Mouse (Mus musculus) midbrain, embryonic 14.5 days (tissue): ENCODE results near the gene F8. TPM values are rescaled to one million over a fixed set of nuclear protein-coding genes. Genes with fewer than 3 reads are reported as not detected.

ENCODE experiments used
- ATAC-seq: fragments of 200-750 bp; cut with Nextera tagmentation; 2 replicates; pipeline ENCODE4 v1.8.0; 2017; ENCODE audit warnings: moderate number of reproducible peaks, moderate library complexity; ENCODE audit not compliant: low FRiP score, low TSS enrichment
- DNase-seq: peaks from one replicate; pipeline ENCODE4 v3.0.0-alpha.2; 2015
- H3K27ac ChIP-seq: fragments of 300-500 bp; sonication (generic); replicated peaks from 2 replicates; pipeline ENCODE4 v1.5.1; 2014; ENCODE audit warnings: mild to moderate bottlenecking, low read depth, low read length, moderate library complexity
- H3K27me3 ChIP-seq: fragments of 300-500 bp; sonication (generic); 2 replicates; pipeline ENCODE4 v1.6.1; 2014; ENCODE audit warnings: low read length, control low read depth, mixed read lengths; ENCODE audit not compliant: control insufficient read depth, insufficient read depth
- H3K36me3 ChIP-seq: fragments of 300-500 bp; sonication (generic); 2 replicates; pipeline ENCODE4 v1.6.1; 2014; ENCODE audit warnings: low read length, control low read depth; ENCODE audit not compliant: control insufficient read depth, insufficient read depth
- H3K4me1 ChIP-seq: fragments of 300-500 bp; sonication (generic); 2 replicates; pipeline ENCODE4 v1.6.1; 2014; ENCODE audit warnings: mild to moderate bottlenecking, antibody characterized with exemption, low read length, control low read depth; ENCODE audit not compliant: control insufficient read depth, insufficient read depth
- H3K4me2 ChIP-seq: fragments of 300-500 bp; sonication (generic); 2 replicates; pipeline ENCODE4 v1.6.1; 2014; ENCODE audit warnings: mild to moderate bottlenecking, low read length, moderate library complexity
- H3K4me3 ChIP-seq: fragments of 300-500 bp; sonication (generic); replicated peaks from 2 replicates; pipeline ENCODE4 v1.5.1; 2014; ENCODE audit warnings: low read depth, low read length
- H3K9ac ChIP-seq: fragments of 300-500 bp; sonication (generic); replicated peaks from 2 replicates; pipeline ENCODE4 v1.6.1; 2014; ENCODE audit warnings: mild to moderate bottlenecking, low read length, moderate library complexity
- H3K9me3 ChIP-seq: fragments of 300-500 bp; sonication (generic); 2 replicates; pipeline ENCODE4 v1.6.1; 2016; ENCODE audit warnings: low read length, control low read depth, mixed read lengths; ENCODE audit not compliant: control insufficient read depth
- WGBS: fragments of 180-500 bp; shearing (Covaris S2); extraction: QIAGEN DNeasy Blood & Tissue Kit; methylation state at CpG from one replicate; pipeline ENCODE4 v1.1.7; 2014; 5-methylcytosine and 5-hydroxymethylcytosine counted together
- polyA plus RNA-seq: library from polyadenylated mRNA; unstranded; fragments of >200 nt; fragmentation: Nextera tagmentation; extraction: Ambion mirVana; gene quantifications from 2 replicates; pipeline ENCODE4 v1.2.1, GENCODE M21; 2014

The F8 gene
- polyA plus RNA-seq, 1 experiment from 2014 or later, result 1.8 TPM

GRCm38 (mm10) chrX:75129474-75129873 is 252.9 kb downstream of the F8 start:
- no peaks in the 10 kb centered on the region for H3K27me3 ChIP-seq
- H3K4me2 ChIP-seq, result no peak overlapping the region
- no peaks in the 10 kb centered on the region for H3K4me1 ChIP-seq
- H3K36me3 ChIP-seq, result no peaks in the 10 kb centered on the region
- no peak overlapping the region for H3K4me3 ChIP-seq
- no peak for DNase-seq
- no peaks in the 10 kb centered on the region for H3K9me3 ChIP-seq
- no peak for ATAC-seq
- H3K9ac ChIP-seq, result no peak overlapping the region
- WGBS, result 79% methylated on average over 2 of the region's 2 CpGs
- H3K27ac ChIP-seq, result no peak overlapping the region

GRCm38 (mm10) chrX:75128333-75128980 is 254.0 kb downstream of the F8 start:
- Histone ChIP-seq H3K9ac (no peak overlapping the region), H3K27me3 (no peaks in the 10 kb centered on the region), H3K4me3 (no peak overlapping the region), H3K9me3 (no peaks in the 10 kb centered on the region), H3K4me1 (no peaks in the 10 kb centered on the region), H3K36me3 (no peaks in the 10 kb centered on the region), H3K4me2 (no peak overlapping the region), H3K27ac (no peak overlapping the region)
- DNase-seq, result no peak
- ATAC-seq, result no peak

GRCm38 (mm10) chrX:75126893-75127292 is 255.5 kb downstream of the F8 start:
- H3K9ac ChIP-seq, result no peak overlapping the region
- no peaks in the 10 kb centered on the region for H3K36me3 ChIP-seq
- no peak for ATAC-seq
- H3K27ac ChIP-seq, result no peak overlapping the region
- DNase-seq, result no peak
- H3K4me1 ChIP-seq, result no peaks in the 10 kb centered on the region
- H3K4me3 ChIP-seq, result no peak overlapping the region
- no peaks in the 10 kb centered on the region for H3K27me3 ChIP-seq
- H3K9me3 ChIP-seq, result no peaks in the 10 kb centered on the region
- no peak overlapping the region for H3K4me2 ChIP-seq

DNA sequence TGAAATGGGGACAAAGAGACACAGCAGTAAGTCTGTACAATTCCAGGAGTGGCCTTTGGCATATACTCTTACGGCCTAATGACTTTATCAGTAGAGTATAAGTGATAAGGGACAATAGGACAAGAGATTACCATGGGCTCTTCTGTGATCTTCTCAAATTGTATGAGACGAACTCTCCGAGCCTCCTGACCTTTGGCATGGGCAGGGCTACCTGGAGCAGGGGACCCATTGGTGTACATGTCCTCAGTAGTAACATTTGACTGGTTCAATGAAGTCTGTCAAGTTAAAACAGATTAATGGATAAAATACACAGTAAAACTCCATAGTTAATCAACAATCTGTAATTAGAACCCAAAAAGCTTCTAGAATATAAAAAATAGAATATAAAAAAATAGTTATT is 256.8 kb downstream of the F8 start:
- Histone ChIP-seq H3K4me1 (no peaks in the 10 kb centered on the region), H3K27ac (no peak overlapping the region), H3K4me3 (no peak overlapping the region), H3K9me3 (no peaks in the 10 kb centered on the region), H3K36me3 (no peaks in the 10 kb centered on the region), H3K4me2 (no peak overlapping the region), H3K27me3 (no peaks in the 10 kb centered on the region), H3K9ac (no peak overlapping the region)
- WGBS, result 83% methylated on average over 3 of the region's 3 CpGs
- DNase-seq, result no peak
- ATAC-seq, result no peak

Other genes with a start within 250 kb of the F8 start
- not detected in 2 replicates for gene Smim9, start 218.8 kb downstream of the F8 start, polyA plus RNA-seq
- 35.5 and 44.5 TPM in 2 replicates for gene Fundc2, start 216 bp downstream of the F8 start, polyA plus RNA-seq
- gene Cmc4, start 34.0 kb upstream of the F8 start, polyA plus RNA-seq, result 21.4 and 26.4 TPM in 2 replicates
- gene Mtcp1, start 34.0 kb upstream of the F8 start, polyA plus RNA-seq, result 5.6 and 8.9 TPM in 2 replicates
- 46.5 and 48.2 TPM in 2 replicates for gene Brcc3, start 34.0 kb upstream of the F8 start, polyA plus RNA-seq
- gene Vbp1, start 131.7 kb upstream of the F8 start, polyA plus RNA-seq, result 346 and 350 TPM in 2 replicates
- gene Rab39b, start 195.6 kb upstream of the F8 start, polyA plus RNA-seq, result 21.2 and 28.2 TPM in 2 replicates